Mouse (Mus musculus) embryonic fibroblast, embryonic 13.5 days (primary cell): ENCODE measurements around the gene Ddx39b.

Experiments
- CTCF ChIP-seq: IDR thresholded peaks from 2 replicates; pipeline ENCODE4 v1.5.1; 2011; ENCODE audit warnings: mild to moderate bottlenecking, control low read depth, low read length, moderate library complexity, borderline replicate concordance; ENCODE audit not compliant: insufficient read depth
- POLR2A ChIP-seq: IDR thresholded peaks from 2 replicates; pipeline ENCODE4 v1.6.1; 2011; ENCODE audit warnings: low read depth, mild to moderate bottlenecking, control low read depth, low read length, moderate library complexity

DNA sequence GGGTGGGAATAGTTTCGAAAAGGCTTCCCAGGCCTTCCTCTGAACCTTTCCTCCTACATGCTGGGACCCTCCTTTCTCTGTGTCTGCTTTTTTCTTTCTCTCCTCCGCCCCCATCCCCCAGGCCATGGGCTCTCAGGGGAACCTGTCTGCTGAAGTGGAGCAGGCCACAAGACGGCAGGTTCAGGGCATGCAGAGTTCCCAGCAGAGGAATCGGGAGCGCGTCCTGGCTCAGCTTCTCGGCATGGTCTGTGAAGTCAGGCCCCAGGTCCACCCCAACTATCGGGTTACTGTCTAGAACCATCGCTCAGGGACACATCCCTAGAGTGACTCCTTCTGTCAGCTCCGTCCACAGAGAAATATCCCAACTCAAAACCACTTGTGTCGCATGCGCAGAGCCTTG, 4.0 kb upstream of the Ddx39b start:
- TF ChIP-seq CTCF (no peak), POLR2A (no peak)
